27 mouse cellular contexts compared by ENCODE assay signal in the genomic region with DNA sequence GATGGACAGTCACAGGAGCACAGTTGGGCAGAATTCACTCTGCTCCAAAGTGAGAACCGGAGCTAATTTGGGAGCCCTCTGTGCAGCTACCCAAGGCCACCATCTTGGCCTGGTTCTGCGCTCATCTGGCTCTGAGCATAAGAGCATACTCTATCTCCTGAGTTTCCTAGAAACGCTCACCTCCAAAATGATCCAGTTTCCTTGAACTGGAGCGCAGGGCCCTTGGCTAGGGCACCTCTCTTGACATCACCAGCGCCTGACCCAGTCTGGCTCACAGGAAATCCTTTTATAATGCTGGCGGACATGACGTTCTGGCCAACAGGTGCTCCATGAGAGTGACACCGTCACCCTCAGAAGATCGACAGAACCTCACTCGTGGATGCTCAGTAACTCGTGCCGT. TPM values are rescaled to one million over a fixed set of nuclear protein-coding genes. Genes with fewer than 3 reads are reported as not detected.
DNase-seq lines count a peak whose midpoint lies in the region; TF ChIP-seq lines count a peak whose summit lies in the region.
"Had no signal": no experiment of that assay in that cellular context is flagged by ENCODE, and none has a peak within 500 bp of the region (broad histone marks: within the 10 kb centered on the region; RNA-seq: fewer than 3 reads in every experiment).

No protein-coding gene starts in this region.

- DNase-seq in gastrocnemius, adult 2 months: peak; percentile 78
- no peak for DNase-seq in gastrocnemius, postnatal 10 days
- no peak for DNase-seq in heart, embryonic 10.5 days (ENCODE audit: low spot score)
- DNase-seq in heart, postnatal 25 days (ENCODE audit: low spot score): no peak
- peak; percentile 81 for DNase-seq in skeletal muscle tissue, adult 2 months (ENCODE audit: low read depth, low spot score)
- no peak for DNase-seq in spleen, postnatal 4 days (ENCODE audit: low spot score in 2 of 2)
- DNase-seq: adrenal gland, adult 2 months; adrenal gland, postnatal 10 days; adrenal gland, postnatal 25 days; cerebellum, adult 11-12 months; cerebellum, adult 2 months; cerebellum, adult 9-10 months; cerebellum, postnatal 10 days; cerebellum, postnatal 25 days had no signal

- no peaks in the 10 kb centered on the region for H3K36me3 ChIP-seq in heart, embryonic 10.5 days
- H3K36me3 ChIP-seq: embryonic facial prominence, embryonic 10.5 days; embryonic facial prominence, embryonic 12.5 days; forebrain, embryonic 15.5 days had no signal

- no peak for TF ChIP-seq CTCF in gastrocnemius, adult 2 months (IDR thresholded peaks at IDR 0.05)

- intact Hi-C loops in gastrocnemius, adult 2 months (cut with DNase I): no loop called here
- intact Hi-C loops in heart, postnatal 25 days (cut with DNase I): loop anchor here (5.0 kb wide), 1 partner anchor 61 kb away; no protein-coding TSS in a partner anchor

- no peaks in the 10 kb centered on the region for H3K27me3 ChIP-seq in heart, embryonic 10.5 days (ENCODE audit: insufficient read depth, poor library complexity, severe bottlenecking)
- H3K27me3 ChIP-seq: embryonic facial prominence, embryonic 12.5 days; forebrain, embryonic 13.5 days; forebrain, embryonic 15.5 days had no signal

- H3K4me3 ChIP-seq in gastrocnemius, adult 2 months: no peak overlapping the region
- no peak overlapping the region for H3K4me3 ChIP-seq in heart, embryonic 10.5 days
- no peak overlapping the region for H3K4me3 ChIP-seq in brown adipose tissue, adult 24 weeks (ENCODE audit: insufficient read depth, low read depth, low read length)
- H3K4me3 ChIP-seq: embryonic facial prominence, embryonic 10.5 days; embryonic facial prominence, embryonic 12.5 days; forebrain, embryonic 13.5 days; forebrain, embryonic 15.5 days had no signal

- no peaks in the 10 kb centered on the region for H3K9me3 ChIP-seq in heart, embryonic 10.5 days
- H3K9me3 ChIP-seq: embryonic facial prominence, embryonic 10.5 days; embryonic facial prominence, embryonic 12.5 days; forebrain, embryonic 13.5 days; forebrain, embryonic 15.5 days had no signal

- peaks cover 59% of the 10 kb centered on the region for H3K4me1 ChIP-seq in heart, embryonic 10.5 days
- H3K4me1 ChIP-seq in brown adipose tissue, adult 24 weeks (ENCODE audit: control insufficient read depth, insufficient read depth, insufficient read length, low read length): peaks cover 11% of the 10 kb centered on the region
- H3K4me1 ChIP-seq: forebrain, embryonic 13.5 days; forebrain, embryonic 15.5 days had no signal

- 86% methylated on average over 12 of the region's 12 CpGs for WGBS in heart, embryonic 10.5 days

- peak overlapping the region; percentile 68 for H3K27ac ChIP-seq in gastrocnemius, adult 2 months
- H3K27ac ChIP-seq in heart, embryonic 10.5 days: 0 out of 2 replicates have a peak overlapping the region, but pooled peaks have one; percentile 26
- H3K27ac ChIP-seq in brown adipose tissue, adult 24 weeks (replicated peaks; ENCODE audit: low read depth, low read length): peak overlapping the region; percentile 59
- H3K27ac ChIP-seq: embryonic facial prominence, embryonic 10.5 days; embryonic facial prominence, embryonic 12.5 days; forebrain, embryonic 13.5 days; forebrain, embryonic 15.5 days had no signal

RNA-seq across cellular contexts. Expression of gene 1700013G24Rik, which starts 3.5 kb away (rescaled TPM):
- total RNA-seq in gastrocnemius, adult 2 months (2021): not detected
- not detected for total RNA-seq in gastrocnemius, postnatal 10 days (2021)
- polyA plus RNA-seq in heart, embryonic 10.5 days (2016; fragmentation: Nextera tagmentation; extraction: Ambion mirVana): not detected in 2 replicates
- not detected for total RNA-seq in heart, postnatal 25 days (2021)
- not detected in 2 replicates for polyA plus RNA-seq in brown adipose tissue, adult 24 weeks (2012; ENCODE audit: insufficient read depth, insufficient read length, missing spikeins)
- total RNA-seq: adrenal gland, adult 2 months; adrenal gland, postnatal 10 days; adrenal gland, postnatal 25 days; adrenal gland, postnatal 4 days; ES-E14; MEL had no signal
- polyA plus RNA-seq: adrenal gland, adult 2 months; brain, embryonic 14.5 days; cerebellum, adult 2 months; cortical plate, adult 2 months; embryonic facial prominence, embryonic 10.5 days; embryonic facial prominence, embryonic 12.5 days; forebrain, embryonic 11.5 days; forebrain, embryonic 13.5 days; forebrain, embryonic 15.5 days had no signal

RNA-seq across cellular contexts. Expression of gene Hspg2, which starts 12.0 kb away (rescaled TPM):
- 10 to 100 TPM; 55.2 to 77.5 TPM for total RNA-seq in gastrocnemius, adult 2 months (2021)
- total RNA-seq in gastrocnemius, postnatal 10 days (2021): 100 to 1,000 TPM; 256 to 295 TPM
- 52.0 and 58.9 TPM in 2 replicates for polyA plus RNA-seq in heart, embryonic 10.5 days (2016; fragmentation: Nextera tagmentation; extraction: Ambion mirVana)
- total RNA-seq in heart, postnatal 25 days (2021): 100 to 1,000 TPM; 249 to 297 TPM
- polyA plus RNA-seq in brown adipose tissue, adult 24 weeks (2012; ENCODE audit: insufficient read depth, insufficient read length, missing spikeins): 32.5 and 49.7 TPM in 2 replicates

RNA-seq across cellular contexts. Expression of gene Cela3b, which starts 26.2 kb away (rescaled TPM):
- not detected for total RNA-seq in gastrocnemius, adult 2 months (2021)
- total RNA-seq in gastrocnemius, postnatal 10 days (2021): not detected
- not detected in 2 replicates for polyA plus RNA-seq in heart, embryonic 10.5 days (2016; fragmentation: Nextera tagmentation; extraction: Ambion mirVana)
- not detected for total RNA-seq in heart, postnatal 25 days (2021)
- polyA plus RNA-seq in brown adipose tissue, adult 24 weeks (2012; ENCODE audit: insufficient read depth, insufficient read length, missing spikeins): not detected in 2 replicates
- total RNA-seq: adrenal gland, adult 2 months; adrenal gland, postnatal 10 days; adrenal gland, postnatal 25 days; ES-E14; MEL had no signal
- polyA plus RNA-seq: brain, embryonic 14.5 days; C2C12; cerebellum, adult 2 months; cortical plate, adult 2 months; embryonic facial prominence, embryonic 10.5 days; embryonic facial prominence, embryonic 12.5 days; forebrain, embryonic 11.5 days; forebrain, embryonic 13.5 days; forebrain, embryonic 15.5 days had no signal

RNA-seq across cellular contexts. Expression of gene Cela3a, which starts 47.0 kb away (rescaled TPM):
- total RNA-seq in gastrocnemius, adult 2 months (2021): not detected
- not detected for total RNA-seq in gastrocnemius, postnatal 10 days (2021)
- polyA plus RNA-seq in heart, embryonic 10.5 days (2016; fragmentation: Nextera tagmentation; extraction: Ambion mirVana): not detected in 2 replicates
- total RNA-seq in heart, postnatal 25 days (2021): not detected
- not detected in 2 replicates for polyA plus RNA-seq in brown adipose tissue, adult 24 weeks (2012; ENCODE audit: insufficient read depth, insufficient read length, missing spikeins)
- total RNA-seq: adrenal gland, adult 2 months; adrenal gland, postnatal 10 days; adrenal gland, postnatal 25 days; ES-E14; MEL had no signal
- polyA plus RNA-seq: adrenal gland, adult 2 months; brain, embryonic 14.5 days; C2C12; cerebellum, adult 2 months; cortical plate, adult 2 months; embryonic facial prominence, embryonic 10.5 days; embryonic facial prominence, embryonic 12.5 days; embryonic facial prominence, embryonic 14.5 days; forebrain, embryonic 11.5 days; forebrain, embryonic 13.5 days; forebrain, embryonic 15.5 days had no signal

Comparison
In these comparisons a context has a peak if more than half of its experiments do, and no peak if none do; other contexts are left out.
1. DNase-seq: peak in gastrocnemius, adult 2 months (single experiment) and skeletal muscle tissue, adult 2 months (single experiment); none in gastrocnemius, postnatal 10 days (single experiment), heart, embryonic 10.5 days (single experiment), heart, postnatal 25 days (single experiment) and spleen, postnatal 4 days (0 of 2).
2. Peak in every context shown above with its lines, with median percentiles within 50 percentile points of each other: H3K27ac ChIP-seq.